Mouse (Mus musculus) A20 (cell line): Measurements from ENCODE around the gene Olfr519.

Experiments used
- DNase-seq: peaks from one replicate; pipeline ENCODE4 v3.0.0-alpha.2; 2011; ENCODE audit warnings: low read depth, low spot score

The Olfr519 gene

GRCm38 (mm10) chr7:108894320-108894719 is at the start of gene Olfr519:
Olfr519 (minus strand) TSS chr7:108894420.
- DNase-seq: no peak

GRCm38 (mm10) chr7:108944002-108944401 is 49.8 kb upstream of the Olfr519 start:
- DNase-seq: peak; percentile 59

- no peak for DNase-seq
Observed at GRCm38 (mm10) chr7:108941466-108941865, 47.2 kb upstream of the Olfr519 start.

GRCm38 (mm10) chr7:108936591-108936990 is 42.4 kb upstream of the Olfr519 start:
- DNase-seq: no peak

GRCm38 (mm10) chr7:108935411-108935810 is 41.2 kb upstream of the Olfr519 start:
- peak; percentile 21 for DNase-seq

- no peak for DNase-seq
Observed at GRCm38 (mm10) chr7:108934836-108935235, 40.6 kb upstream of the Olfr519 start.

- peak; percentile 96 for DNase-seq
Observed at GRCm38 (mm10) chr7:108933794-108934731, 39.8 kb upstream of the Olfr519 start, which contains the start of gene Eif3f. Eif3f (plus strand) TSS chr7:108934417.

- peak; percentile 20 for DNase-seq
Observed at GRCm38 (mm10) chr7:108929726-108930393, 35.6 kb upstream of the Olfr519 start, which contains the start of gene Nlrp10. Nlrp10 (minus strand) TSS chr7:108930178.

- DNase-seq: no peak
Observed at GRCm38 (mm10) chr7:108928280-108929188, 34.3 kb upstream of the Olfr519 start.

GRCm38 (mm10) chr7:108927043-108927442 is 32.8 kb upstream of the Olfr519 start:
- no peak for DNase-seq

- no peak for DNase-seq
Observed at GRCm38 (mm10) chr7:108903969-108904368, 9.7 kb upstream of the Olfr519 start.

- DNase-seq: no peak
Observed at GRCm38 (mm10) chr7:108884906-108885305, 9.3 kb downstream of the Olfr519 start, which contains the start of gene Olfr518. Olfr518 (minus strand) TSS chr7:108885006.

- DNase-seq: no peak
Observed at GRCm38 (mm10) chr7:108872279-108872678, 21.9 kb downstream of the Olfr519 start, which contains the start of gene Olfr517. Olfr517 (minus strand) TSS chr7:108872379.

- DNase-seq: no peak
Observed at GRCm38 (mm10) chr7:108850429-108850828, 43.8 kb downstream of the Olfr519 start, which contains the start of gene Olfr516. Olfr516 (minus strand) TSS chr7:108850529.
